Mouse (Mus musculus) kidney, postnatal 25 days (tissue): ENCODE measurements at regions not wholly inside any gene's neighbourhood (a gene's known extent, or its start where the extent isn't known, plus 50 kb on each side); places are given as distances from the start of the nearest gene placed in this dataset.

Experiments used
- DNase-seq, 2 experiments: peaks; one replicate each; pipeline ENCODE4 v3.0.0; 2021; ENCODE audit warnings: mixed read lengths in 2 of 2

DNA sequence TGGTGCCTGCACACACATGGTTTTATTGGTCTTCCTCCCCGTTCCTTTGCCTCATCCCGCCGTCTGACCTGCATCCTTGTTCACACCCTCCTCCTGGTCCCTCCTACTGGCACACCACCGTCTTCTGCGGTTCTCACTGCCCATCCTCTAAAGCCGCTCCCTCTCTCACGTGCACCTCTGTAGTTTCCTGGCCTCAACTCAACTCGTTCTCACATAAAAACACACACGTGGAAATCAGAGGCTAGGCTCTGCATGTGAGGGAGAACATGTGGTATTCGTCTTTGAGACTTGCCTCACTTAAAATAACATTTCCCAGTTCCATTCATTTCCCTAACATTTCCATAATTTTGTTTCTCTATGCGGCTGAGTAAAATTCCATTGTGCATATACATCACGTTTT lies 69.5 kb downstream of the Aldh8a1 start:
- no peak for DNase-seq

DNA sequence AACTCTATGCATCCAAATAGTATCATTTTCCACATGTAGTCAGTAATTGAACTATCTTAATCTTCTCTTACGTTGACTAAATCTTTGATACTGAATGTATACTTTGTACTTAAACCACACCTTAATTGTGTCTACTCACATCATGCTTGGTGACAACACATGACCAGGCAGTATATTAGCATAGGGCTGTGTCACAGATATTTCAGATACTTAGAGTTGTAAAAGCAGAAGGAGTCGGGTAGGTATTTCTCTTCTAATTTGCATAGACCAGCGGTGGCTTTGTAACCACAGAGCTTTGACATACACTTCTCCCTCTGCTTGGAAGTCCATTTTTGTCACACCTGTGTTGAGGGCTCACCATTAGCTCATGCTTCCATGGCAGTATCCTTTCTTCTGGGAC lies 71.0 kb downstream of the Aldh8a1 start:
- no peak for DNase-seq

DNA sequence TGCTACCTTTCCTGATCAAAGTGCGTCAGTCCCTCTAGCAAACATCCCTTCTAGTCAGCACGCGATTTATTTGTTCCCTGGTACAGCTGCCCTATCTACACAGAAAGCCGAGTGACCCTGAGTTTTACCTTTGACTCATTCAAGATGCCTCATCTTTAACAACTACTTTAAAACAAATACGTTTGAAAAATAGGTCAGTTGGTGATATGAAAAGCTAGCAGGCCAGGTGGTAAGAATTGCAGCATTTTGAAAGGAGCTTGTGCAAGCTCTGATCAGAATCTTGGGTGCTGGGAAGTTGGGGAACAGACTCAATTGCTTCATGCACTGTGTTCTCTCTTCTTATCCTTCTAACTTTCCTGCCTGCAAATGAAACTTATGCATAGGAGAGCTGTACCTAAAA lies 71.9 kb downstream of the Aldh8a1 start:
- DNase-seq = no peak

DNA sequence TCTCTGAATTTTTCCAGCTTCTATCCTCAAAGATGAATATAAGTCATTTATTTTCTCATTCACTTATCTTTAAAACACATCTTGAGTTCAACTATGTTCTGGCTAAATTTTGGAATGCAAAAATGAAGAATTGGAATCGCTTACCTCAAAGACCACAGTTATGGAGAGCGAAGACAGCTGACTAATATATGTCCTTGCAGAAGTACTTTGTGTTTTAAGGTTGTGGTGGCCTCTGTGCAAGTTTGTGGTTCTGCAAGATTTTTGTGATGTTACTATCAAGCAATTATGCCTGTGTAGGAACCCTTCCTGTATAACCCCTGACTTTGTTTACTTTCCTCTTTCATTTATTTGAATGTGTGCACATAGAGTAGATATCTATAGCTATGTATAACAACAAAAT lies 75.5 kb downstream of the Aldh8a1 start:
- no peak for DNase-seq

DNA sequence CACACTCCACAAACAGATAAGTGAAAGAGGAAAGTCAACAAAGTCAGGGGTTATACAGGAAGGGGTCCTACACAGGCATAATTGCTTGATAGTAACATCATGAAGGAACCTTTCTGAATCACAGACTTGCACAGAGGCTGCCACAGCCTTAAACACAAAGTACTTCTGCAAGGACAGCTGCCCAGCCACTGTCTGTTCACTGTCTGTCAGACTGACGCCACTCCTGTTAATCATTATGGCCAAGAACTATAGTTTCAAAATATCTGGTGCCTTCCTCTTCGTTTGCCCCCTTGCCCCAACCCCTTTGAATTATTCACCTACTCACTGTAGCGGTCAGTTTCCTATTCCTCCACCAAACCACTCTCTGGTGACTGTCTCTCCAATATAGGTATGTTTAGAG lies 76.4 kb downstream of the Aldh8a1 start:
- DNase-seq = no peak

DNA sequence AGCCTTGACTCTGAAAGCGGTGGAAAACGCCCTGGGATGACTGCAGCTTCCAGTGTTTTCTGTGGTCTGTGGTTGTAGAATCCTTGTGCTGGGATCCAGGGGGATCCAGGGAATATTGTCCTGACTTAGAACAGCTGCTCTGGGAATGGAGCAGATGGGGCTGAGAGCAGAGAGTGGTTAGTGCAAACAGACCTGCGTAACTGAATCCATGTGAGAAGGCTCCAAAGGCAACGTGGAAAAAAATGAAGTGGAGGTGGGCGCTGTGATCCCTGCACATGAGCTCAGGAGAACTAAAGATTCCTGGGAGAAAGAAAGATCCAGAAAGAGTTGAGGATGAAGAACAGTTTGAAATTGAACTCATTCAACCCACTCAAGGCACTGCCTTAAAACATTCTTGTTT lies 77.1 kb downstream of the Aldh8a1 start:
- DNase-seq = no peak

DNA sequence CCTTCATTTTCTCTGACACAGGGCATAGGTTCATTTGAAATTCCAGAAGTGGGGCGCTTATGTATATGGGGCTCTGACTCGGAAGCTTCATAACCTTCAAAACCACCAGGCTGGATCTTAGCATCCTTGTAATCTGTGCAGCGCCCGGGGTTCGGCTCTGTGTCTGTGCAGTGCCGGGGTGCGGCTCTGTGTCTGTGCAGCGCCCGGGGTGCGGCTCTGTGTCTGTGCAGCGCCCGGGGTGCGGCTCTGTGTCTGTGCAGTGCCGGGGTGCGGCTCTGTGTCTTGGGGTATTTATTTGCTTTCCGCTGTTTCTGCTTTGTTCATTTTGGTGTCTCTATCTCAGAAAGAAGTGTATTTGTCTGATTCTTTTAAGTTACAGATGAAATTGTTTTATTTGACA lies 77.7 kb downstream of the Aldh8a1 start:
- no peak for DNase-seq

DNA sequence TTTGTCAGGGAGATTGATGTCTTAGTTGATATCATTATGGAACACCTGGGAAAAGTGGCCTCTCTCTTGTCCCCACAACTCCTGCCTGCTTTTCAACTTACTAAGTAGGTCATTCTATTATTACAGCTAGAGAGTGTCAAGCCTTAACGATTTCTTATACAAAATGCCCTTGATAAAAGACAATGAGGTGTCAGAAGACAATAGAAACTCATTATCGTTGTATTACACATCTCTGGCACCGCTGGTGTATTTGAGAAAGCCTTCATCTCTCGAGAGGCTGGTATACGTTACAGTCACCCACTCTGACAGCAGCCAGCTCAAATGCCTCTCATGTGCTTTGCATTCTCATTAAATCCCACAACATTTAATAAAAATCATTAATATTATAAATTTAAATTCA lies 78.8 kb downstream of the Aldh8a1 start:
- DNase-seq = no peak

DNA sequence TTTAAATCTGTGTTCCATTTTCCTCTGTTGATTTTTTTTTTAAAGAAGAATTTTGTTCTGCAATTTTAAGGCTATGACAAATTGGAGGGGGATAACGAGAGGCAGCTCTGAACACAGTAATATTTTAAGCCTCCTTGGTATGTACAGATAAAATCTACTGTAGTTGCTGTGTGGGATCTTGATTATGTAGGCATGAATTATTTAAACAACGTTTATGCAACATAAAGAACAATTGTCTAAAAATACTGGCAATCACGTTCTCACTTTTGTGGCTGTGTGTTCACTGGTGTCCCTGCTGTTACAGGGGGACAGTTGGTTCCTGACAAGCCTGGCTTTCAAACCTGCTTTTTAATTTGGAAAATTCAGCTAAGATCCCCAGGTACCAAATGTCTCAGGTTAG lies 79.3 kb downstream of the Aldh8a1 start:
- DNase-seq = no peak

DNA sequence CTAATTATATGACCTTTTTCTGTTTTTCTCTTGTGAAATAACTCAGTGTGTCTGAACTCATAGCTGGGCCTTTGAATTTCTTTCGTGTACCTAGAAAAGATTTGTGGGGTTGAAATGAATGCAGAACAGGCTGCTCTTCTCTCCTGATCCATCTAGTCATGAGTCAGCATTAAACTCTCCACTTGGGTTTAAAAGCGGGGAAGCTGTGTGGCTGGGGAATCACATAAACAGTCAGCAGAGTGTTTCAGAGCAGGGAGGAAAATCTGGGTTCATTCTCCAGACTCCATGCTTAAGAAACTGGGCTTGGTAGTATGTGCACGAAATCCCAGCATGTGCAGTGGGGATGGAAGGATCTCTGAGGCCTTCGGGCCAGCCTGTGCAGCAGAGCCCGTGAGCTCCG lies 79.9 kb downstream of the Aldh8a1 start:
- DNase-seq = no peak

DNA sequence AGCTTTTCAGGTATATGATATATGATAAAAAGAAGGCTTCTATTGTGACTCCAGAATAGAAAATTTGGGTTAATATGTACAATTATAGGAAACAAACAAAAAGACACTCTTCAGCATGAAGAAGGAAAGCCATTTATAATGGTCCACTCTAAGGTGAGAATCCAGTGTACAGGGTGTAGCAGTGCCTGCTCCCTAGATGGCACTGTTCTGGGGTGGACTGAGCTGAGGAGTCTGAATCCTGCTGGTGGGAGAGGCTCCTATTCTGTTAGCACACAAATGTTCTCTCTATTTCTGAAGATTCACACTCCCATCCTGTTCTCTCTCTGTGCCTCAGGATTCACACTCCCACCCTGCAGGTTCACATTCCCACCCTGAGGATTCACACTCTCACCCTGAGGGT lies 81.5 kb downstream of the Aldh8a1 start:
- no peak for DNase-seq

DNA sequence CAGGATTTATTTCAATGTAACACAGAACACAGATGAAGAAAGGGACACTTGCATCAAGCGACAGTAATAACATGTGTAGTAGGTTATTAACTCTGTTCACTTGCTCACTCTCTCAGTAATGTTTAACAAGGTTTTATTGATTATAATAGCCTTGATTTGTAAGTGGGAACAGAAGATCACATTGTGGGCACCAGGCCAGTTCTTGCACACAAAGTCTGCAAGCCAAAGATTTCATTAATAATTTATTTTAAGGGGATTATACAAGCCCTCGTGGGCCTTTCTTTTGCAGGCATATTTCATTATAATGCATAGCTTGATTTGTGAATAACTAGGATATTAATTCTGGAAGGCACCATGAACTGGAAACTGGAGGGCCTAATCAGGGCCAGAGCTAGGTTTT lies 83.0 kb downstream of the Aldh8a1 start:
- peak; percentile 63 to 65 for DNase-seq

DNA sequence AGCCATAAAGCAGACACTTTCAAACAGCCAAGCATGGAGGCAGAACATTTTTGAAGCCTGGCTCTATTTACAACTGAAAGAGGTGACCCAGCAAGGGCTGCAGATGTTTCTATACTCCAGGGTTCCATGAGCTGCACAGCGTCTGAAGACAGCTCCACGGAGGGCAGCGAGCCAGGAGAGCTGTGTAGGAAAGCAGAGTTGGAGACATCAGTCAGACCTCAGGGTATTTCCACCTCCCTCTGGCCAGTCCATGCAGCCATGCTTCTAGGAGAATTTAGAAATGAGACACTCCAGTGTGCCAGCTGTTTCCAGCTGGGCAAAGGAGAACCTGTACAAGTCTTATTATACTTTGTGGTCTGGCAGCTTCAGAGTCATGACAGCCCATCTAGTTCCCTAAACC lies 85.8 kb downstream of the Aldh8a1 start:
- DNase-seq = no peak

DNA sequence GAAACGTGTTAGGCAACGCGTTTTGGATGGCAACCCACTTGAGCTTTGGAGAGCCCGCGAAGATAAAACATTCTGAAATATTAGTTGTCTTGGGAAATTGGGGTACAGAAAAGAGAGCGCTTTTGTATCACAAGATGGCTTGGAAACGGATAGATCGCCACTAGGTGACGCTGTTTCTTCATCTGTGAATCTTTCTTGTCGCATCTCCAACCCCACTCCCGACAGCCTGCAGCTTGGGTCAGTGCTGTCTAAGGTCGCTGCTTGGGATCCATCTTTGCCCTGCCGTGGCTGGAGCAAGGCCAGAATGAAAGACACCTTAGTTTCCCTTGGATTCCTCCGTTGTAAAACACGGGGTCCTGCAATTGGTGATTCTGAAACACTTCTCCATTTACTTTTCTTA lies 88.3 kb downstream of the Aldh8a1 start:
- DNase-seq = peak; percentile 91 to 97

DNA sequence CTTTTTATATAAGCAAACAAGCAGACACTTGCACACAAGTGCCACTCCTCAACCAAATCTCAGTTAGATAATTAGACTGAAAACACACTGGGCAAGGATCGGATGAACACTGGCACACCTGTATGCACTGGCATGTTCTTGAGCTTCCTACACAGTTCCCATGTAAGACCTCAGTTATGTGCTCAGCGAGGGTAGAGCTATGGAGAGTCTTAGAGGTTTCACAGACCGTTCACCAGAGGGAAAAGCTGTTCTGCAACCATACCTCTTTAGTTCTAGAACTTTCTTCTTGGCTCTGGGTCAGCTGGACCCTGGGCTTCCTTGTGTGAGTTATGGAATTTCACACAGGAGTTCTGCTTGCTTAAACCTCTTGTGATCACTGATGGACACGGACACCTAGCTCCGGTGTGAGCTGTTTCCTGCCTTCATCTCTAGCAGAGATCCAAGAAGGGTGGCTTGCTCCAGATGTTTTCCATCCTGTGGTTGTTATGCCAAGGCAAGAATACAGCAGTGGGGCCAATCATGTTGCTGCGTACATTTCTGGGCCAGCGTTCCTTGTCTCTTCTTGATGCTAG lies 88.8 kb downstream of the Aldh8a1 start:
- DNase-seq = no peak

DNA sequence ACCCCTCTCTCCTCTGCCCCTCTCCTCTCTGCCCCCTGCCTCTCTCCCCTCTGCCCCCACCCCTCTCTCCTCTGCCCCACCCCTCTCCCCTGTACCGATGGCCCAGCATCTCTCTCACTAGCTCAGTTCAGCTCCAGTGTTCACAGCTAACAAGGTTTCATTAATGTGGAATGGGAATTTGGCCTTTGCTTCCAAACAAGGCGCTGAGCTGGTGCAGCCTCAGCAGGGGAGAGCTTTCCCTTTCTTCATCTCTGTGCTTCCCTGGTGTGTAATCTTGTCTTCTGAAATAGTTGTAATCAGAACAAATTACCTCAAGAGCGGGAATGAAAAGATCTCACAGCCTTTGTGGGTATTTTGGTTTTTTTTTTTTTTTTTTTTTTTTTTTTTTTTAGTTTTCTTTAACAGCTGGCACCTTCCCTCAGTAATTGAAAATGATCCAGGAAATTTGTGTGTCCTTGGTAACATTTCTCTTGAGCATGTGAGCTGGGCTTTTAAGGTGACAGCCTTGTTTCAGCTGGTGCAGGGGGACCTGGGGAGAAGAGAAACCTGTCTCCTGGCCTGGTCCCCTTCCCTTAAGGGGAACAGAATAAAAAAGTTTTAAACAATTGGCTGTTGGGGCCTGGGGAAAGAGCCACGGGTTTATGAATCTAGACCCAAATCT lies 90.5 kb downstream of the Aldh8a1 start:
- DNase-seq = peak in 1 of 2 experiments; percentile 68

DNA sequence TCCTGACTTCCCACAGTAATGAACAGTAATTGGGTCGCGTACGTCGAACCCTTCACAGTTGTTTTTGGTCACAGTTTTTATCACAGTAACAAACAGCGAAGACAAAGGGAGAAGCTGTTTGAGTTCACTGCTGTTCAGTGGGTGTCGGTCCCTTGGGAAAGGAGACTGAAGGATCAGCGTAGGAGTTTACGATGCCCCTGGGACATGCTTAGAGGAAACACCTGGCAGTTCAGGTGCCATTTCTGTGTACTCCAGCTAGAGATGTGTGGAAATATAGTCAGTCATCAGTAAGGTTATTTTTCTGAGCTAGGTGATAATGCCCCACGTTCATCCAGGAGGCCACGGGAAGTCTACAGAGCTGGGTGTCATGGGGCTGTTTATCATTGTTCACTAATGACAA lies 91.3 kb downstream of the Aldh8a1 start:
- no peak for DNase-seq

DNA sequence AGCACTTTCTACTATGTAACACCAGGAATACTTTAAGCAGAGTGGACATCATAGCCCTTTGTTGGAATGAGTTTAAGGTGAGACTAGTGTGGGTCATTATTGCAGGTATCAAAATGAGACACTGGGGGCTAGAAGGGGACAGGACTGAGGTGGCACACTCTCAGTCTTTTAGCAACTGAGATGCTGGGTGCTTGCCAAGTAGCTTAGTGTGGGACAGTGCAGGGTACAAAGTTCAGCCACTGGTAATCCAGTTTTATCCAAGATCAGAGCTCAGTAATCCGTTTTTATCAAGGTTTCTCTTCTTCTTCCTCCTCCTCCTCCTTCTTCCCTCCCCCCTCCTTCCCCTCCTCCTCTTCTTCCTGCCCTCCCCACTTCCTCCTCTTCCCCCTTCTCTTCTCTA lies 92.9 kb downstream of the Aldh8a1 start:
- DNase-seq = peak; percentile 73 to 82

DNA sequence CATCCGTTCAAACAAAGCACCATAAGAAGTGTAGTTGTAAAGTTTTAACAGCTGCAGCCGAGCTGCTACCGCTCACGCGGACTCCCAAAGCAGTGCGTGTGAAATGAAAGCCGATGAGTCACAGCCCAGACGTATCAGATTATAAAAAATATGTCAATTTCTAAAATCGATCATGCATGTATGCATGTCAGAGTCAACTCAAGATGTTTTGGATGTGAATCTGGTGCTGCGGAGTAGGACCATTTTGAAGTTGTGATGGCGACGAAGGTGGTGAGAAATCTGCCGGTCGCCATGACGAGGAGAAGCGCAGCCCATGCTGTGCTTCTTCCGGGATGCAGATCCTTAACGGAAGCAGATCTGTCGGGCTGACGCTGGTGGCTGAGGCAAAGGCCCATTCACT lies 93.5 kb downstream of the Aldh8a1 start:
- DNase-seq = no peak

DNA sequence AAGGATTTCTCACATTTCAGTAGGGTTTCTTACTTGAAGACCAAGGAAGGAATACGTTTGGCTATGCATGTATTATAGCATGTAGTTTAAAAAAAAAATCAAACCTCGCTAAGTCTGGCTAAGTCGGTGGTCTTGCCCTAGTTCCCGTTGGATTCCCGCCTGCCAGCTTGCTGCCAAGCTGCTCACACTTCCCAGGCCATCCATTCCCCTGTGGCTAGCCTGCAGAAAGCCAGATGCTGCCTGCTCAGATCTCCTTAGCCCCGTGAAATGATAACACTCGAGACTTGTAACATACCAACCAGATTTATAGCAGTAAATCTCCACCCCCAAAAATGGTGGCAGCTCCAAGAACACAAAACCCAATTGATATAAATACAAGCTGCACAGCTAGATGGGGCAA lies 97.2 kb downstream of the Aldh8a1 start:
- no peak for DNase-seq

DNA sequence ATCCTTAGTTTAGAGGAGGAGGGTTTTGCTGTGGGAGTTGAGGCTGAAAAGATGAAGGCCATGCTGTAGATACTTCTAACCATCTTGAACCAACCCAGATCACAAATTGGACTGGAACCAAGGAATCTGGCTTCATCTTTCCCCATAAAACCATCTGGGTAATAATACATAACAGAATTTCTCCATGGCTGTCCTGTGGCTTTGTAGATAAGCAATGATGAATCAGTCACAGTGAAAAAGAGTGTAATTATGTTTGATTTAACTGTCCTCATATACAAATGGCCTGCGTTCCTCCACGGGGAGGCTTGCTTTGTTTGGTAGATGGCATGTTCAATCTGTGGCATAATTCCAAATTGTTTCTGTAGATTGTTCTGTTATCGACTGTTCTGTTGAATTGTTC lies 100.9 kb downstream of the Aldh8a1 start:
- no peak for DNase-seq

DNA sequence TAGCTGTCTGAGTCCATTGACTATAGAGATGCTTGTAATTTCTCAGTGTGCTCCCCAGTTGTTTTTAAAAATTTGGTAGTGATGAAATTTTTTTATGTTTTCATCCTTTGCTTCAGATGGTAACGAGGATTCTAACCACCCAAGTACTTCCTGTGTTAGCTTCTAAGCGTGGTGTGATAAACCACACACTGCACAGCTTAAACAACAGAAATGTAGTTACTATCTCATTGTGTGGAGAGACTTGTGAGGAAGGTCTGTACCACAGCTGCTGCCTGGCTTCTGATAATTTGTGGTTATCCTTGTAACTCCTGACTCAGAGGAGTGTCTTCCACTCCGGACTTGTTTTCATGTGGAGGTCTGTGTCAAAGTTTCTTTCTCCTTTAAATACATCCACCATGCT lies 102.3 kb downstream of the Aldh8a1 start:
- no peak for DNase-seq

DNA sequence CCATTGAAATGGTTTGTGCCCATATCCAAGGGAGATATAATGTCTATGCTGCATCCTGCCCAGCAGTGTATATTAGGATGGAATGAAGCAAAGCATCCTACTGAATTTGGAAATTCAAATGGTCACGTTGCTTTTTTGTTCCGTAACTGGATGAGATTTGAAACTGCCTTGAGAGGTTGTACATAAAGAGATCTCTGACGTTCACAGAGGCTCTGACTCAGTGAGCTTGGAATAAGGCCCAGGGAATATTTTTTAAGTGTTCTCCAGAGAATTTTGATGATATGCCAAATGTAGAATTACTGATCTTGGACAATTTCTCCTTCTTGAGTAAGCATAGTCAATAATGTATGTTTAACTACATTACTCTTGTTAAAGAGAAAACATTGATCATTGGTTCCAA lies 104.2 kb downstream of the Aldh8a1 start:
- DNase-seq = no peak

DNA sequence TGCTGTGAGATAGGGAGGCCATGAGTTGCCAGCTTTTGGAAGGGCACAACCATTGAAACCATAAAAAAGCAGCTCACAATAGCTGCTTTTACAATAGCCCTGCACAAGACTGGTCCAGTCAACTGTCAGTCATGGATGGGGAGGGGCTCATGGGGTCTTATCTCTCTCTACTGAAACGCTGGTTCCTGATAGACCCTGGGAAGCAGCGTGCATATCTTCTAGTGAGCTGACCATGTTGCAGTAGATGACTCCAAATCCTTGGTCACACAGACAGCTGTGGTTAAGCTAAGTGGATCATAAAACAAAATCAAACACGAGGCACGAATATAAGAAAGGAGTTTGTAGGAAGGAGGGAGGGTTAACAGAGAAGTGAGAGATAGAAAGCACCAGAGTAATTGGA lies 105.0 kb downstream of the Aldh8a1 start:
- no peak for DNase-seq

DNA sequence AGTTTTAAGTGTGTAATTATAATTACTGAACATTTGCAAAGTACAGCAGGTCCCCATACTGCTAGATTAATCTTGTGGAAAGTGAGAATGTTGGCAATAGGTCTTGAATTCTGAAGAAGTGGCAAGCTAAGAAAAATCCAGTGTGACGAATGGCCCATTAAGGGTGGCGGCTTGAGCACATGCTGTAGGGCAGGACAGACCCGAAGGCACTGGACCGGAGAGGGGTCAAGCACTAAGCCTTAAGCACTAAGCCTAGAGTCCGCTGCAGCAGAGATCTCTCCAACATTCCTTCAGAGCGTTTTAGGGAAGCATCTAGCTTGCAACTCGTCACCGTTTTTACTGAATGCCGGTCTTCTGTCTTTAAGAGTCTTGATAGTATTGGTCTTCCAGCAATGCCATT lies 105.6 kb downstream of the Aldh8a1 start:
- peak; percentile 52 to 75 for DNase-seq
